Comparison of ENCODE assay signal across 7 mouse cellular contexts in the genomic region with DNA sequence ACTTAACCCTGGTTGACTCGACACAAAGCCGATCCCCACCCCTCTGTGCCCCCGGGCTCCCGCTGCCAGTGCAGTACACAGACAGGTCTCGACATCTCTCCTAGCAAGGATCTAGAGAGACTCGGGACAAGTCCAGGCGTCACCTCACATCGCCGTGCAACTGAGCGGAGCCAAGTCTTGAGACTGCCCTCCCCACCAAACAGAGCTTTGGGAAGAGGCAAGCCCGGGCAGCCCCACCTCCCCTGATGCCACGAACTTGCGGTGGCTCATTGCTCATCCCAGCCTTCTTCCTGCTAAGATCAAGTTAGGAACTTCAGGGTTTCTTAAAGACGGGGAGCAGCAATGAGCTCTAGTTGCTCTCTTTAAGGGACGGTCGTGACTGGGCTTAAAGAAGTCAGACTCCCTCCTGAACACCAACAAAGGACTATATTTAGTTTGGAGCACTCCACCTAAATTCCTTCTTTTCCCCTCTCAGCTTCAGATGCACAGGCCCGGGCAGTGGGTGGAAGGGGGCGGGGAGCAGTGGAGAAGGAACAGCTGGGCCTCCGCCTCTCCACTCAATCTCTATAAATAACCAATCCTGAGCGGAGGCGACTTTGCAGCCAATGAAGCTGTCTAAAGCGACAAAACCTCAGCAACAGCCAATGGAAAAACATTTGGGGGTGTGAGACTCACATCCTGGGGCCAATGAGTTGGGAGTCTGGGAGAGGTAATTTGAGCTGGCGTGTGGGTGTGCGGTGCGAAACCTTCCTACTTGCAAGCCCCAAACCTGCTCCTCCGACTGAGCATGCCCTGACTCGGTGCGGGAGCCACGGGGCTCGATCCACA. TPM values are rescaled to one million over a fixed set of nuclear protein-coding genes. Genes with fewer than 3 reads are reported as not detected.
DNase-seq lines count a peak whose midpoint lies in the region; ATAC-seq and TF ChIP-seq lines count a peak whose summit lies in the region.

No protein-coding gene starts in this region.

- H3K9me3 ChIP-seq in embryonic facial prominence, embryonic 14.5 days (ENCODE audit: control insufficient read depth, low read length), result no peaks in the 10 kb centered on the region
- H3K9me3 ChIP-seq in limb, embryonic 13.5 days, result no peaks in the 10 kb centered on the region
- no peaks in the 10 kb centered on the region for H3K9me3 ChIP-seq in midbrain, embryonic 16.5 days (replicated peaks; ENCODE audit: control insufficient read depth, low read length, poor library complexity, severe bottlenecking)

- TF ChIP-seq CTCF in heart, adult 2 months (IDR thresholded peaks at IDR 0.05), result no peak

- H3K79me2 ChIP-seq in heart, adult 2 months (replicated peaks; ENCODE audit: control insufficient read depth, insufficient read depth, low read length), result no peaks in the 10 kb centered on the region

- intact Hi-C loops in heart, adult 2 months (cut with DNase I), result no loop called here

- peak; percentile 63 for TF ChIP-seq POLR2A in heart, adult 2 months (IDR thresholded peaks at IDR 0.05; ENCODE audit: insufficient read depth, low read depth, low read length)

- H3K36me3 ChIP-seq in embryonic facial prominence, embryonic 14.5 days (ENCODE audit: control insufficient read depth, insufficient read depth, low read length), result peaks cover 10% of the 10 kb centered on the region; the same call in 1 of the 2 replicates
- no peaks in the 10 kb centered on the region; the same call in 1 of the 2 replicates for H3K36me3 ChIP-seq in heart, adult 2 months (ENCODE audit: control insufficient read depth, insufficient read depth, low read length)
- peaks cover 2% of the 10 kb centered on the region; the same call in 1 of the 2 replicates for H3K36me3 ChIP-seq in limb, embryonic 13.5 days
- H3K36me3 ChIP-seq in midbrain, embryonic 16.5 days (ENCODE audit: control insufficient read depth, insufficient read depth, low read length), result no peaks in the 10 kb centered on the region

- H3K4me2 ChIP-seq in embryonic facial prominence, embryonic 14.5 days (ENCODE audit: low read depth, low read length), result peak overlapping the region; percentile 75
- H3K4me2 ChIP-seq in limb, embryonic 13.5 days (replicated peaks), result peak overlapping the region; percentile 87
- peak overlapping the region; percentile 82 for H3K4me2 ChIP-seq in midbrain, embryonic 16.5 days (ENCODE audit: low read length)

- peak; percentile 63 to 79 for DNase-seq in adrenal gland, postnatal 4 days (ENCODE audit: low spot score in 2 of 2)
- peak; percentile 100 for DNase-seq in embryonic facial prominence, embryonic 14.5 days (ENCODE audit: low spot score)
- DNase-seq in heart, adult 2 months, result peak; percentile 87 to 94
- DNase-seq in kidney, adult 8-10 months, result peak; percentile 90 to 95
- peak; percentile 41 to 76 for DNase-seq in spleen, postnatal 10 days (ENCODE audit: low spot score in 2 of 2)

- peaks cover 19% of the 10 kb centered on the region for H3K4me1 ChIP-seq in embryonic facial prominence, embryonic 14.5 days (ENCODE audit: control insufficient read depth, insufficient read depth, low read length)
- H3K4me1 ChIP-seq in heart, adult 2 months (ENCODE audit: control insufficient read depth, insufficient read depth, low read length), result no peaks in the 10 kb centered on the region
- peaks cover 23% of the 10 kb centered on the region for H3K4me1 ChIP-seq in limb, embryonic 13.5 days
- H3K4me1 ChIP-seq in midbrain, embryonic 16.5 days (ENCODE audit: control insufficient read depth, insufficient read depth, low read length), result peaks cover 18% of the 10 kb centered on the region

- ATAC-seq in embryonic facial prominence, embryonic 14.5 days (ENCODE audit: low read depth), result peak; percentile 96
- peak; percentile 95 for ATAC-seq in limb, embryonic 13.5 days (ENCODE audit: low FRiP score, low read depth)
- ATAC-seq in midbrain, embryonic 16.5 days, result peak; percentile 95

- H3K4me3 ChIP-seq in embryonic facial prominence, embryonic 14.5 days (ENCODE audit: low read depth, low read length), result peak overlapping the region; percentile 93
- peak overlapping the region; percentile 89 for H3K4me3 ChIP-seq in heart, adult 2 months
- H3K4me3 ChIP-seq in limb, embryonic 13.5 days, result peak overlapping the region; percentile 89
- peak overlapping the region; percentile 97 for H3K4me3 ChIP-seq in midbrain, embryonic 16.5 days (ENCODE audit: low read depth, low read length)

- 0% methylated on average over 28 of the region's 30 CpGs for WGBS in embryonic facial prominence, embryonic 14.5 days
- WGBS in heart, adult 2 months, result under 1% methylated on average over 30 of the region's 30 CpGs
- under 1% methylated on average over 30 of the region's 30 CpGs for WGBS in limb, embryonic 13.5 days
- WGBS in midbrain, embryonic 16.5 days, result under 1% methylated on average over 30 of the region's 30 CpGs

- H3K27me3 ChIP-seq in embryonic facial prominence, embryonic 14.5 days (replicated peaks; ENCODE audit: control insufficient read depth, insufficient read depth, low read length), result no peaks in the 10 kb centered on the region
- H3K27me3 ChIP-seq in heart, adult 2 months (ENCODE audit: control insufficient read depth, insufficient read depth, low read length), result no peaks in the 10 kb centered on the region
- H3K27me3 ChIP-seq in limb, embryonic 13.5 days, result no peaks in the 10 kb centered on the region
- H3K27me3 ChIP-seq in midbrain, embryonic 16.5 days (ENCODE audit: control insufficient read depth, insufficient read depth, low read depth, low read length), result no peaks in the 10 kb centered on the region; the same call in 1 of the 2 replicates

- peak overlapping the region; percentile 91 for H3K9ac ChIP-seq in embryonic facial prominence, embryonic 14.5 days (ENCODE audit: low read depth, low read length)
- peak overlapping the region; percentile 76 for H3K9ac ChIP-seq in heart, adult 2 months (ENCODE audit: low read depth, low read length)
- peak overlapping the region; percentile 70 for H3K9ac ChIP-seq in limb, embryonic 13.5 days
- peak overlapping the region; percentile 69 for H3K9ac ChIP-seq in midbrain, embryonic 16.5 days (ENCODE audit: low read depth, low read length)

- TF ChIP-seq EP300 in heart, adult 2 months (IDR thresholded peaks at IDR 0.05; ENCODE audit: insufficient read depth, low read depth, low read length), result no peak; the same call in 1 of the 2 replicates

- H3K27ac ChIP-seq in embryonic facial prominence, embryonic 14.5 days (replicated peaks; ENCODE audit: low read depth, low read length), result peak overlapping the region; percentile 96
- peak overlapping the region; percentile 90 for H3K27ac ChIP-seq in heart, adult 2 months
- peak overlapping the region; percentile 89 for H3K27ac ChIP-seq in limb, embryonic 13.5 days
- peak overlapping the region; percentile 93 for H3K27ac ChIP-seq in midbrain, embryonic 16.5 days (ENCODE audit: low read length)

RNA-seq across cellular contexts. Expression of gene Rap2b, which starts 1.9 kb away (rescaled TPM):
- total RNA-seq in adrenal gland, postnatal 4 days (2021), result 1 to 10 TPM; 8.3 to 8.6 TPM
- 15.7 and 16.5 TPM in 2 replicates for polyA plus RNA-seq in embryonic facial prominence, embryonic 14.5 days (2014; fragmentation: Nextera tagmentation; extraction: Ambion mirVana)
- total RNA-seq in heart, adult 2 months (2021), result 1 to 10 TPM; 2.3 to 2.6 TPM
- polyA plus RNA-seq in heart, adult 2 months (2012; rRNA removed), result 1.5 and 1.9 TPM in 2 replicates
- 12.7 and 12.8 TPM in 2 replicates for polyA plus RNA-seq in limb, embryonic 13.5 days (2015; fragmentation: Nextera tagmentation; extraction: Ambion mirVana)
- polyA plus RNA-seq in midbrain, embryonic 16.5 days (2015; fragmentation: Nextera tagmentation; extraction: Ambion mirVana), result 11.4 and 11.6 TPM in 2 replicates

RNA-seq across cellular contexts. Expression of gene B430305J03Rik, which starts 2.4 kb away (rescaled TPM):
- under 1 TPM; 0.28 to 0.34 TPM for total RNA-seq in adrenal gland, postnatal 4 days (2021)
- polyA plus RNA-seq in embryonic facial prominence, embryonic 14.5 days (2014; fragmentation: Nextera tagmentation; extraction: Ambion mirVana), result not detected in 2 replicates
- total RNA-seq in heart, adult 2 months (2021), result under 1 TPM in 1 of 2 experiments, not detected in 1; 0.05 TPM
- polyA plus RNA-seq in heart, adult 2 months (2012; rRNA removed), result 0.10 TPM in 1 of 2 replicates, not detected in the other
- polyA plus RNA-seq in limb, embryonic 13.5 days (2015; fragmentation: Nextera tagmentation; extraction: Ambion mirVana), result not detected in 2 replicates
- not detected in 2 replicates for polyA plus RNA-seq in midbrain, embryonic 16.5 days (2015; fragmentation: Nextera tagmentation; extraction: Ambion mirVana)

Comparison
In these comparisons a context has a peak if more than half of its experiments do, and no peak if none do; other contexts are left out.
1. Peak in every context shown above with its lines: DNase-seq, ATAC-seq, H3K4me3 ChIP-seq and H3K27ac ChIP-seq.